Mouse (Mus musculus): Measurements from ENCODE around the gene Cplx1.
"Not testable (repeated sequence)": the region's sequence is repeated elsewhere in the genome, so short reads cannot be mapped to it uniquely, and the experiment has no call there.

Gene Cplx1

GRCm38 (mm10) chr5:108516655-108517054, 33.2 kb downstream of the Cplx1 start:
- DNase-seq (ENCODE audit: low read depth, low spot score): no peak

- peak; percentile 48 for DNase-seq (ENCODE audit: low read depth, low spot score)
Observed at GRCm38 (mm10) chr5:108515581-108516361, 34.1 kb downstream of the Cplx1 start.

DNA sequence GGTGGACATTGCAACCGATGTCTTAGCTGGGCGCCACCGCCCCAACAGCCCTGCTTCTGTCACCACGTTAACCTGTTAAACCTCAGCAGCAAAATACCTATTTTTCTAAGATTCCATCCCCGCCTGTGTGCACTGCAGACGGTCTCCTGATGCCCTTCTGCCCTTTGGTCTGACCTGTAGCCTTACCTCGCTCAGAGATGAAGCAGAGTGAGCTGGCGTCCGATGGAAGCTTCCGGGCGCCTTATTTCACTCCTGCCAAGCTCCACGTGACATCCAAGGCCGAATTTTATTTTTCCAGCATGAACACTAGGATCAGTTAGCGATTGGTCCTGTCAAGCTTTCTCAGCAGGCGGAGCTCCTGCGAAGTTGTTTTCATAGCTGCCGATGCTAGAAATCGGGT, 47.5 kb downstream of the Cplx1 start:
- peak; percentile 17 for DNase-seq (ENCODE audit: low read depth, low spot score)

DNA sequence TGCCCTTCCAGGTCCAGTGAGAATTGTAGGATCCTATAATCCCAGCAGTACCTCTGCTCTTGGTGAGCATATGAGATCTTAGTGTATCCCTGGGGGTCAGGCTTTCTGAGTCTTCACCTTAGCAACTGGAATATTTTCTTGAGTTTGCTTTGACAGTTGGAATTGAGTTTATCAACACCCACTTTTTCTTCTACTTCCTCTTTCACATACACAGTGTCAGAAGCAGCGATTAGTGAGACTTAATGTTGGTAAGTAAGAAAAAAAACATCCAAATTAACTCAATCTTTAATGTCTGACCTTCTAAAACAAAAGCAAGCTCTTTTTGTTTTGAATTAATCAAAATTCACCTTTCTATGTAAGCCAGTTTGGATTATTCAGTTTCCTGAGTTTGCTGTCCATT, 48.3 kb downstream of the Cplx1 start:
- DNase-seq (ENCODE audit: low read depth, low spot score): no peak

- DNase-seq (ENCODE audit: low read depth, low spot score): not testable (repeated sequence)
Observed at GRCm38 (mm10) chr5:108486148-108486547, 63.7 kb downstream of the Cplx1 start.

GRCm38 (mm10) chr5:108485239-108485638, 64.6 kb downstream of the Cplx1 start:
- peak; percentile 47 for DNase-seq (ENCODE audit: low read depth, low spot score)

DNA sequence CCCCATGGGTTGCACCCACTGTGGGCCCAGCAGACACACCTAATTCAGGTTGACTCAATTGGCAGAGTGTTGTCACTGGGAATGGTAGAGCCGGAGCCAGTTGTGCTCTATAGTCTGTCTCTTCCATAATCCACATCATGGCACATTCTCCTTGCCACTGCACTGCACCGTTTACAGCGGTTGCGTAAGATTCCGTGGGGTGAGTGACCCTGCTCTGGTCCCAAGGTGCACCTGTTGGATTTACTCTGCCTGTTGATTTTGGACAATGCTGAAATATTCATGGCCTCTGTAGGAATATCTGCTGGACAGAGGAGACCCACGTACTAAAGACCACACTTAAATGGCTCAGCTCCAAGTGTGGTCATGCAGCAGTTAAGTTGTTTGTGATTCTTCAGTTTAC, 66.8 kb downstream of the Cplx1 start:
- DNase-seq (ENCODE audit: low read depth, low spot score): no peak

- no peak for DNase-seq (ENCODE audit: low read depth, low spot score)
Observed at GRCm38 (mm10) chr5:108475977-108476376, 73.8 kb downstream of the Cplx1 start.

DNA sequence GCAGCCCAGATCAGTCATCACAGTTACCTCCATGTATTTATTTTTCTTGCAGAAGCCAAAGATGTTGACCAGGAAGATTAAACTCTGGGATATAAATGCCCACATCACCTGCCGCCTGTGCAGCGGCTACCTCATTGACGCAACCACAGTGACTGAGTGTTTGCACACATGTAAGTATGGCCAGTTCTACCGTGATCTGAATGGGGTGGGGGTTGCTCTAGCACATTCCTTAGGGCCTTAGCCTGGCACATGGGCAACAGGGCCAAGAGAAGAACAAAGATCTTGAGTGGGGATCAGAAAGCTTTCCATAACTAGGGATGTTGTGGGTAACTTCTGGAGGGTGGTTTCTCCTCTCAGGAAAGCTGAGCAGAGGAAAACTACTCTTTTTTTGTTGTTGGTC, 76.1 kb downstream of the Cplx1 start:
- no peak for DNase-seq (ENCODE audit: low read depth, low spot score)

GRCm38 (mm10) chr5:108469617-108470016, 80.2 kb downstream of the Cplx1 start:
- DNase-seq (ENCODE audit: low read depth, low spot score): no peak

All from R1 (cell line).